Comparison of ENCODE assay signal across 7 mouse cellular contexts in the genomic region with DNA sequence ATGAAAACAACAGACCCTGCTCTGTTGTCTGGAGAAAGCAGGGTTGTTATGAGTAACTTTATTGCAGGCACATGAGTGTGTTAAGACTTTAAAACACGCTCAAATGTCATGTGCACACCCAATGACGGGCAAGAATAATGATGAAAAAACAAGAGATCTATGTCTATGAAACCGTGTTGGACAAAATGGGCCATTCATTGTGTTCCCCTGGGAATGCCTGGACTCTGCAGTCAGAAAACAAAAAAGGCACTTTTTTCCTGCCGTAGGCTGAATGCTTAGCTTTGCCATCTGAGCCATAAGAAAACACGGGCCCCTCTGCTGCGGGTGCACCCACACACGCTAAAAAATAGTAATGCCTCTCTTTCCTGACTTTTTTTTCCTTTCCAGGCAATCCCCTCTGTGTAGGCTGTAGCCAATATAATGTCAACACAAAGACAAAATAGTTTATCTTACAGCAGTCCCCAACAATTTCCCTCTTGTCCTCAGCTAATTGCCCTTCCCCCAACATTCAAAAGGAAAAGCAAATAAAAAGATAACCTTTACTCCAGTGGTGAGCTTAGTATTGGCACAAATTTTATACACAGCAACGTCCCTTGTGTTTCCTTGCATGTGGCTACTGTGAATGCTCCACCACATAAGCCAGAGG.
A peak's percentile ranks its signal among the peaks of the same experiment; 100 is the strongest.
DNase-seq lines count a peak whose midpoint lies in the region; ATAC-seq and TF ChIP-seq lines count a peak whose summit lies in the region.

No protein-coding gene starts in this region.

- no peaks in the 10 kb centered on the region for H3K36me3 ChIP-seq in lung, postnatal 0 days (ENCODE audit: insufficient read depth, low read length)
- H3K36me3 ChIP-seq in limb, embryonic 15.5 days: no peaks in the 10 kb centered on the region

- H3K4me1 ChIP-seq in lung, postnatal 0 days (ENCODE audit: insufficient read depth, low read depth, low read length): peaks cover 11% of the 10 kb centered on the region; the same call in 1 of the 2 replicates
- peaks cover 23% of the 10 kb centered on the region; the same call in 1 of the 2 replicates for H3K4me1 ChIP-seq in limb, embryonic 15.5 days

- peak; percentile 36 for DNase-seq in lung, postnatal 0 days (ENCODE audit: low spot score)
- DNase-seq in lung, postnatal 36 days: no peak
- DNase-seq in forelimb bud, embryonic 11.5 days (ENCODE audit: low read depth, low spot score): peak; percentile 80
- no peak for DNase-seq in ovary, adult 18-20 months (ENCODE audit: low spot score)
- DNase-seq in cerebellum, adult 8-10 months: no peak
- DNase-seq in spleen, postnatal 36 days (ENCODE audit: low spot score in 2 of 2): no peak

- H3K4me2 ChIP-seq in lung, postnatal 0 days (replicated peaks; ENCODE audit: low read depth, low read length): 0 out of 2 replicates have a peak overlapping the region, but pooled peaks have one; percentile 8
- no peak overlapping the region for H3K4me2 ChIP-seq in limb, embryonic 15.5 days

- ATAC-seq in lung, postnatal 0 days: no peak
- no peak for ATAC-seq in limb, embryonic 15.5 days (ENCODE audit: insufficient number of reproducible peaks, low FRiP score, low TSS enrichment, low read depth)

- no peaks in the 10 kb centered on the region for H3K9me3 ChIP-seq in lung, postnatal 0 days (ENCODE audit: low read length)
- H3K9me3 ChIP-seq in limb, embryonic 15.5 days: no peaks in the 10 kb centered on the region

- H3K27me3 ChIP-seq in lung, postnatal 0 days (replicated peaks; ENCODE audit: insufficient read depth, low read length): no peaks in the 10 kb centered on the region
- no peaks in the 10 kb centered on the region for H3K27me3 ChIP-seq in limb, embryonic 15.5 days

- TF ChIP-seq EP300 in lung, postnatal 0 days (IDR thresholded peaks at IDR 0.05): 0 out of 2 replicates have a peak, but pooled peaks have one; percentile 18

- H3K27ac ChIP-seq in lung, postnatal 0 days (ENCODE audit: low read length): no peak overlapping the region
- H3K27ac ChIP-seq in limb, embryonic 15.5 days: peak overlapping the region; percentile 71

- WGBS in lung, postnatal 0 days: 11% methylated on average over 8 of the region's 8 CpGs
- 28% methylated on average over 8 of the region's 8 CpGs for WGBS in limb, embryonic 15.5 days

- H3K4me3 ChIP-seq in lung, postnatal 0 days (ENCODE audit: low read depth, low read length): no peak overlapping the region
- no peak overlapping the region for H3K4me3 ChIP-seq in limb, embryonic 15.5 days

- H3K9ac ChIP-seq in lung, postnatal 0 days (replicated peaks; ENCODE audit: low read depth): no peak overlapping the region
- no peak overlapping the region for H3K9ac ChIP-seq in limb, embryonic 15.5 days

- no peak for TF ChIP-seq CTCF in lung, postnatal 0 days (IDR thresholded peaks at IDR 0.05)

Comparison
In these comparisons a context has a peak if more than half of its experiments do, and no peak if none do; other contexts are left out.
1. DNase-seq: peak in lung, postnatal 0 days (single experiment) and forelimb bud, embryonic 11.5 days (single experiment); none in lung, postnatal 36 days (single experiment), ovary, adult 18-20 months (single experiment), cerebellum, adult 8-10 months (single experiment) and spleen, postnatal 36 days (0 of 2).